Mouse (Mus musculus) lung, postnatal 0 days (tissue): Measurements from ENCODE around the gene Hoxc6. TPM values are rescaled to one million over a fixed set of nuclear protein-coding genes. Genes with fewer than 3 reads are reported as not detected.

Source experiments
- ATAC-seq: fragments of 200-750 bp; cut with Nextera tagmentation; 2 replicates; pipeline ENCODE4 v1.8.0; 2017; ENCODE audit warnings: moderate library complexity
- DNase-seq: peaks from one replicate; pipeline ENCODE4 v3.0.0-alpha.2; 2016; ENCODE audit warnings: low spot score
- H3K27ac ChIP-seq: fragments of 300-500 bp; sonication (generic); 2 replicates; pipeline ENCODE4 v1.5.1; 2014; ENCODE audit warnings: antibody characterized with exemption, mild to moderate bottlenecking, low read length, mixed read lengths
- H3K27me3 ChIP-seq: fragments of 300-500 bp; sonication (generic); replicated peaks from 2 replicates; pipeline ENCODE4 v1.6.1; 2014; ENCODE audit warnings: low read length, mixed read lengths; ENCODE audit not compliant: insufficient read depth
- H3K36me3 ChIP-seq: fragments of 300-500 bp; sonication (generic); 2 replicates; pipeline ENCODE4 v1.6.1; 2014; ENCODE audit warnings: low read length, mixed read lengths; ENCODE audit not compliant: insufficient read depth
- H3K4me1 ChIP-seq: fragments of 300-500 bp; sonication (generic); 2 replicates; pipeline ENCODE4 v1.6.1; 2014; ENCODE audit warnings: antibody characterized with exemption, low read depth, low read length, mixed read lengths; ENCODE audit not compliant: insufficient read depth
- H3K4me2 ChIP-seq: fragments of 300-500 bp; sonication (generic); replicated peaks from 2 replicates; pipeline ENCODE4 v1.6.1; 2014; ENCODE audit warnings: low read depth, mild to moderate bottlenecking, low read length, moderate library complexity, mixed read lengths
- H3K4me3 ChIP-seq: fragments of 300-500 bp; sonication (generic); 2 replicates; pipeline ENCODE4 v1.5.1; 2014; ENCODE audit warnings: low read depth, low read length
- H3K9ac ChIP-seq: fragments of 300-500 bp; sonication (generic); replicated peaks from 2 replicates; pipeline ENCODE4 v1.6.1; 2014; ENCODE audit warnings: low read depth, mild to moderate bottlenecking
- H3K9me3 ChIP-seq: fragments of 300-500 bp; sonication (generic); 2 replicates; pipeline ENCODE4 v1.6.1; 2016; ENCODE audit warnings: low read length, mixed read lengths
- CTCF ChIP-seq: IDR thresholded peaks from 2 replicates; pipeline ENCODE4 v1.5.1; 2016; ENCODE audit warnings: antibody characterized with exemption, mild to moderate bottlenecking
- EP300 ChIP-seq: IDR thresholded peaks from 2 replicates; pipeline ENCODE4 v1.6.1; 2016; ENCODE audit warnings: antibody characterized with exemption, mild to moderate bottlenecking, control low read depth
- WGBS: fragments of 180-500 bp; shearing (Covaris S2); extraction: QIAGEN DNeasy Blood & Tissue Kit; methylation state at CpG from one replicate; pipeline ENCODE4 v1.1.7; 2014; 5-methylcytosine and 5-hydroxymethylcytosine counted together
- polyA plus RNA-seq: library from polyadenylated mRNA; unstranded; fragments of >200 nt; fragmentation: Nextera tagmentation; extraction: Ambion mirVana; gene quantifications from 2 replicates; pipeline ENCODE4 v1.2.1, GENCODE M21; 2015

The Hoxc6 gene
- polyA plus RNA-seq, 1 experiment from 2014 or later = not detected

GRCm38 (mm10) chr15:103001370-103001769, 3.3 kb downstream of the Hoxc6 start:
- no peak overlapping the region for H3K9ac ChIP-seq
- WGBS = 38% methylated on average over 2 of the region's 2 CpGs

GRCm38 (mm10) chr15:103002156-103002555, 4.1 kb downstream of the Hoxc6 start:
- H3K4me1 ChIP-seq = no peaks in the 10 kb centered on the region
- peaks cover 91% of the 10 kb centered on the region for H3K27me3 ChIP-seq
- 20% methylated on average over 4 of the region's 4 CpGs for WGBS
- no peak overlapping the region for H3K27ac ChIP-seq
- TF ChIP-seq CTCF = no peak
- no peak for TF ChIP-seq EP300
- H3K4me3 ChIP-seq = no peak overlapping the region
- no peaks in the 10 kb centered on the region for H3K9me3 ChIP-seq
- no peak for ATAC-seq
- no peaks in the 10 kb centered on the region for H3K36me3 ChIP-seq
- no peak overlapping the region for H3K4me2 ChIP-seq
- no peak overlapping the region for H3K9ac ChIP-seq
- no peak for DNase-seq

More at GRCm38 (mm10) chr15:103001370-103001769, 3.3 kb downstream of the Hoxc6 start:
- TF ChIP-seq EP300 = no peak
- TF ChIP-seq CTCF = no peak
- Histone ChIP-seq H3K4me1 (no peaks in the 10 kb centered on the region), H3K4me2 (no peak overlapping the region), H3K27ac (no peak overlapping the region), H3K4me3 (no peak overlapping the region), H3K9me3 (no peaks in the 10 kb centered on the region), H3K27me3 (peaks cover 89% of the 10 kb centered on the region), H3K36me3 (no peaks in the 10 kb centered on the region)
- DNase-seq = no peak
- ATAC-seq = no peak

GRCm38 (mm10) chr15:103002821-103003448, 4.9 kb downstream of the Hoxc6 start:
- H3K4me1 ChIP-seq = no peaks in the 10 kb centered on the region
- H3K4me2 ChIP-seq = no peak overlapping the region

GRCm38 (mm10) chr15:103005308-103005707, 7.3 kb downstream of the Hoxc6 start:
- Histone ChIP-seq H3K27me3 (peaks cover 88% of the 10 kb centered on the region), H3K9ac (no peak overlapping the region), H3K9me3 (no peaks in the 10 kb centered on the region), H3K27ac (no peak overlapping the region), H3K4me3 (no peak overlapping the region), H3K36me3 (no peaks in the 10 kb centered on the region), H3K4me1 (no peaks in the 10 kb centered on the region), H3K4me2 (no peak overlapping the region)
- TF ChIP-seq EP300 (no peak), CTCF (no peak)
- 2% methylated on average over 17 of the region's 17 CpGs for WGBS
- DNase-seq (no peak), ATAC-seq (no peak)

More at GRCm38 (mm10) chr15:103002821-103003448, 4.9 kb downstream of the Hoxc6 start:
- TF ChIP-seq CTCF (no peak), EP300 (no peak)
- no peak overlapping the region for H3K4me3 ChIP-seq
- H3K36me3 ChIP-seq = no peaks in the 10 kb centered on the region
- H3K9me3 ChIP-seq = no peaks in the 10 kb centered on the region
- H3K27me3 ChIP-seq = peaks cover 91% of the 10 kb centered on the region
- DNase-seq = no peak
- 7% methylated on average over 13 of the region's 13 CpGs for WGBS
- ATAC-seq = no peak
- H3K27ac ChIP-seq = no peak overlapping the region
- H3K9ac ChIP-seq = no peak overlapping the region

- no peak overlapping the region for H3K27ac ChIP-seq
- no peak for DNase-seq
- peaks cover 88% of the 10 kb centered on the region for H3K27me3 ChIP-seq
- no peak overlapping the region for H3K4me2 ChIP-seq
- H3K36me3 ChIP-seq = no peaks in the 10 kb centered on the region
- no peaks in the 10 kb centered on the region for H3K4me1 ChIP-seq
- no peak overlapping the region for H3K9ac ChIP-seq
- TF ChIP-seq CTCF = no peak
- no peak for TF ChIP-seq EP300
- ATAC-seq = no peak
- WGBS = 7% methylated on average over 5 of the region's 5 CpGs
- no peaks in the 10 kb centered on the region for H3K9me3 ChIP-seq
- no peak overlapping the region for H3K4me3 ChIP-seq
Observed at GRCm38 (mm10) chr15:103005797-103006196, 7.7 kb downstream of the Hoxc6 start.

GRCm38 (mm10) chr15:103006326-103006725, 8.3 kb downstream of the Hoxc6 start:
- Histone ChIP-seq H3K4me2 (no peak overlapping the region), H3K27ac (no peak overlapping the region), H3K27me3 (peaks cover 88% of the 10 kb centered on the region)

More at GRCm38 (mm10) chr15:103006326-103006725, 8.3 kb downstream of the Hoxc6 start:
- no peak overlapping the region for H3K4me3 ChIP-seq
- TF ChIP-seq CTCF = no peak
- TF ChIP-seq EP300 = no peak
- no peaks in the 10 kb centered on the region for H3K9me3 ChIP-seq
- DNase-seq = no peak
- WGBS = 19% methylated on average over 1 of the region's 1 CpGs
- no peaks in the 10 kb centered on the region for H3K36me3 ChIP-seq
- no peak overlapping the region for H3K9ac ChIP-seq
- no peak for ATAC-seq
- H3K4me1 ChIP-seq = no peaks in the 10 kb centered on the region
